Mouse (Mus musculus) regulatory T cell (primary cell): Measurements from ENCODE around the gene Rasgrp2.

Experiments
- in situ Hi-C: fragments of 300-600 bp; cut with MboI, MseI; formaldehyde crosslinking; loops from one replicate; pipeline ENCODE4 v1.15.1; 2025; ENCODE audit warnings: high pct_unique_total_duplicates

Rasgrp2 gene

DNA sequence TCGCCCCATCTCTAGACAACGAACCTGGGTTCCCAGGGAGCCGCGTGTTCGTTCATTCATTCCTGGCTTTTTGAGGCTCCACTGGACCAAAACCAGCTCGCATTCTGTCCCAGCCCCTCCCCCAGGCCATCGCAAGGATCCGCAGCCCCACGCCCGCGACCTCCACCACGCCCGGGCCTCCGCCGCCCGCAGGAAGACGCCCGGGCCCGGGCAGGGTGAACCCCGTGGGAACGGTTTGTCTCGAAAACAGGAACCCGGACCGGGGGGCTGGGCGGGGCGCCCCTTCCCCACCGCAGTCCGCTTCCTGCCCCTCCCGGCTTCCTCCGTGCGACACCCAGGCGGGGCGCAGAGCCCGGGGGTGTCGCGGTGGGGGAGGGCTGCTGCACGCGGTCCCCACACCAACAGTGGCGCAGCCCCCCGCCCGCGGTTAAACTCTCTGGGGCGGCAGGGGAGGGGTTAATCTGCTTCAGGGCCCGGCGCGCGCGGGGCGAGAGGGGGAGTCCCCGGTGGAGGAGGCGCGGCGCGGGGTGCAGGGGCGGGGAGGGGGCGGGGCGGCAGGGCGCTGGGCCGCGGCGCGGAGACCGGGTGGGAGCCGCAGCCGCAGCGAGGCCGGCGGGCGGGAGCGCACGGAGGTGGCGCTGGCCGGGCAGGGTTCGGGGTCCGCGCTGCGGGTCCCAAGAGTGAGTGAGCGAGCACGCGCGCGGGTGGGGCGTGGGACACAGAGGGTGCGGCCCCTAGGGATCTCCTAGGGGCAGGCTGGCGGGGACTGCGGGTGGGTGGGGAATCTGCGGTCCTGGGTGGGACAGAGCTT lies at the start of gene Rasgrp2:
Rasgrp2 (plus strand) TSS at position 56 of the 811 bp plus-strand sequence.
- in situ Hi-C loops, result no loop called here

DNA sequence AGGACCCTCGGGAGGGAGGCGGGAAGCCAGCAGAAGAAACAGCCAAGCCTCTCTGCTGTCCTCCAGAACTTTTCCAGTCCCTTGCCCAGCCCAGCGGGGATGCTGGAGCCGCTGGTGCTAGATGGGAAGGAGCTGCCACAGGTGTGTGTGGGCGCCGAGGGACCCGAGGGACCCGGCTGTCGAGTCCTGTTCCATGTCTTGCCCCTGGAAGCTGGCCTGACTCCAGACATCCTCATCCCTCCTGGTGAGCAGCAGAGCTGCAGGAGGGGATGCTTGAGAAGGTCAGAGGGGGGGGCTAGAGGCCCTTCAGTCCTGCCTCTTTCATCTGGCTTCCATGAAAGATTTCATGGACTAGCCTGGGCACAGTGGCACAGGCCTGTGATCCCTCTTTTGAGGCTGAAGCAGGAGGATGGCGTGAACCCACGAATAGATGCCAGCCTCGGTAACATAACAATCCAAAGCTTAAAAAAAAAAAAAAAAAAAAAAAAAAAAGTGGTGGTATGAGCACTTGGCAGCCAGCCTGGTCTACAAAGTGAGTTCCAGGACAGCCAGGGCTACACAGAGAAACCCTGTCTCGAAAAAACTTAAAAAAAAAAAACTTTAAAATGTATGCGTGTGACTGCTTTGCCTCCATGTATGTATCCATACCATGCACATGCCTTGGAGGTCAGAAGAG lies 47.6 kb upstream of the Rasgrp2 start:
- in situ Hi-C loops, result no loop called here

DNA sequence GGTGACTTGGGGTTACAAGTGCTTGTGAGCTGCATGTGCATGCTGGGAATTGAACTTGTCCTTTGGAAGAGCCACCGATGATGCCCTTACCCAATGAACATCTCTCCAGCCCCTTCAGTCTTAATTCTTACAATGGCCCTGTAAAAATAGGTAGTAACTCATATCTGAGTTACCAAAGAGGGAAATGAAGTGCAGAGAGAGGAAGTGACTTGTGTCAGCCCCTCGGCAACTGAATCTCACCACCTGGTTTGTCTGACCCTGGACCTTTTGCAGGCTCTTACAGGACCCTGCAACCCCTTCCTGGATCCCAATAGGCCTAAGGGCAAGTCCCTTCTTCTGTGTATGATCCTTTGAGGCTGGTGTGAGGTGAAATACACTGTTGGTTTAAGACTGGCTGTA lies 47.0 kb upstream of the Rasgrp2 start:
- in situ Hi-C loops, result no loop called here

DNA sequence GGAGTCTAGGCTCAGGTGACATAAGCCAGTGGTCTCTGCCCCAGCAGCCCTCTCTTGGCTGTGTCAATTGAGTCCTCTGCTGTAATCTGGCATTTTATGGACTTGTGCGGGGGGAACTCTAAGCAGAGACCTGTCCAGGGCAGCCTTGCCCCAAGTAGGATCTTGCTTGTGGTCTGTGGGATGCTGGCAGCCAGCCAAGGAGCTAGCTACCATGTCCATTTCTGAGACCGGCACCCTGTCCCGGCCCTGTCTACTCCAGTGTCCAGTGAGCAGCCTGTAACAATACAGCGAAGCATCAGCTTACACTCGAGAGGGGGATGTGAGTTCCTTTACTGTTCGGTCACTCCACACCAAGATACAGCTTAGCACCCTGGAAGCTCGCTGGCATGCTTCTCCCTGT lies 45.1 kb upstream of the Rasgrp2 start:
- in situ Hi-C loops, result no loop called here

DNA sequence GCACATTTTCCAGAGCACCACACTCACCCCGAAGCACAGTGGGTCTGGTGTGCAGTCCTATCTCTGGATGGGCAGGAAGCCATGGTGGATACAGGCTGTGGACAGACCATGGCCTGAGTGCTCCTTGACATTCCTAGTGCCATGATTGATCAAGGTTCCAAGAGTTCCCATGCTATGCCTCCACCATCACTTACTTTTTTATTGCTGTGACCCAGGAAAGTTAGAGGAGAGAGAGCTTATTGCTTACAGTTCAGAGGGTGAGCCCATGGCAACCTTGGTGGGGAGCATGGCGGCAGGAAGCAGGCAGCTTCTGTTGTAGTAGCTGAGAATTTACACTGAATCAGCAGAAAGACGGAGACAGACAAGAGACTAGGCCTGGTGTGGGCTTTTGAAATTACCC lies 37.8 kb upstream of the Rasgrp2 start:
- in situ Hi-C loops, result no loop called here

DNA sequence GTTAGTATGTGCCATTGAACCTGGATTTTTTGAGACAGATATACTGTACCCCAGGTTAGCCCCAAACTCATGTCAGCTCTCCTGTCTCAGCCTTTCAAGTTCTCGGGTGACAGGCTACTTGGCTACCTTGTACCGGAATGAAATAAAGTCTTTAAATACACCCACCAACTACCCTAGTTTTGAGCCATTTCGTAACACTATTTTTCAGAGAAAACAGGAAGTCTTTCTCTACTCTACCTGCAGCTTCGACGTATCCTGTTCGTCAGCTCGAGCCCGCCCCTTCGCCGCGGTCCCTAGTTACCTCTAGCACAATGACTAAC lies 36.1 kb upstream of the Rasgrp2 start:
- in situ Hi-C loops, result no loop called here

DNA sequence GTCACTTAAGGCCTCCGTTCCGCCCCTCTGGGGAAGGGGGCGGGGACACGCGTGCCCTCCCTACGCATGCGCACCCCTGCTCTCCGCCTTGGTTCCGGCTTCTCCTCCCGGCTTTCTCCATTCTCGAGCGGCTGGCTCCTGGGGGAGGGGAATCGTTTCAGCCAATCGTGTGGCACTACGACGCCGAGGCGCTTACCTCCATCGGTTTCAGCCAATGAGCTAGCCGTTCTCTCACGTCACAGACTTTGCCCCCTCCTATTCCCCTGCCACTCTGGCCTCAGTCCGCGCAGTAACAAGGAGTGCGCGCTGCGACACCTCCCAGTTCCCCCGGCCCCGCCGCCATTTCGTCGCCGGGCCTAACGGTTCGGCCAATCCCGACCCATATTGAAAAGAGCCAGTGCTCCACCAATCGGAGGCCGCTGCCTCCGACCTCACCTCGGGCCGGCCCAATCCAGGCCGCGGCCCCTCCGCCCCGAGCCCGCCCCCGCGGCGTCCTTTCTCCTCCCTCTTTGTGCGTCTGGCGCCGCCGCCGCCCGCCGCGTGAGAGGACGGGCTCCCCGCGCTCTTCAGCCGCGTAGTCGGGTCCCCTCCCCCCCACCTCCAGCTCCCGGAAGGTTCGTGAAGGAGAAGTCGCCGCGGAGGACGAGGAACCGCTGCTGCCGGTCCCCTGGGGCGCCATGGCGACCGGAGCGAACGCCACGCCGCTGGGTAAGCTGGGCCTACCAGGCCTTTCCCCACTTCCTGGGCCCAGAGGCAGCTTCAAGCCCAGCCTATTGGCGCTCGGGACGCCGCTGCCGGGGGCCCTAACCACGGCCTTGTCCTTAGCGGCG lies 35.5 kb upstream of the Rasgrp2 start, which contains the start of gene Sf1:
Sf1 (plus strand) TSS at position 280 of the 830 bp plus-strand sequence.
- in situ Hi-C loops, result no loop called here

DNA sequence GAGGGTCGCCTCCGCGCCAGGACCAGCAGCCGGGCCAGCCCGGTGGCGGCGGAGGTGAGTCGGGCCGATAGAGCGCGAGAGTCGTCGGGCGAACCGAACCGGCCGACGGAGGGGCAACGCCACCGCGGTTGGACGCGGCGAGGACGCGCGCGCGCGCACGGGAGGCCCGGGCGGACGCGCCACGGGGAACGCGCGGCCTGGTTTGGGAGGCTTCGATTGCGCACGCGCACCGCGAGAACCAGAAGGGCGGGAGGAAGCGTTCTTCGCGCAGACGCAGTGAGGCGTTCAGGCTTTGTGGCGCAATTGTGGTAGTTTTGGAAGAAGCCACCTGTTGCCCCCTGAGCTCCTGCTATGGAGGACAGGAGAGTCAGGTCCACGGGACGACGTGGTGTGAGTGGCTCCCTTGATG lies 34.8 kb upstream of the Rasgrp2 start:
- in situ Hi-C loops, result no loop called here

DNA sequence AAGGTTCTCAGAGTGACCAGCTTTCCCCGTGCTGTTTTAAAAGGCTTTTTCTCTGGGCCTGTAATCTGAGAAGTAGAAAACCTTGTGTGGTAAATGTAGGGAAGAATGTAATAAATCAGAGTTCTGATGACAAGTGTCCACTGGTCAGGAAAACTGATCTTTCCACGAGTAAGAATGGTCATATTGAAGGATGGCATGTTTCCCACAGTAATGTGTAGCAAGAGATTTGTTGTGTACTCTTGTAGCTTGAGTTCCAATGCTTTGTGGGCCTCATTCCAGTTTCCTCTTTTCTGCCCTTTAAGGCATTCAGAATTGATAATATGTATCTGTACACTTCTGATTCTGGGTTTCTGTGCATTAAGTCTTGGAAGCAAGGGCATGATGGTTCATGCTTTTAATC lies 34.3 kb upstream of the Rasgrp2 start:
- in situ Hi-C loops, result no loop called here

DNA sequence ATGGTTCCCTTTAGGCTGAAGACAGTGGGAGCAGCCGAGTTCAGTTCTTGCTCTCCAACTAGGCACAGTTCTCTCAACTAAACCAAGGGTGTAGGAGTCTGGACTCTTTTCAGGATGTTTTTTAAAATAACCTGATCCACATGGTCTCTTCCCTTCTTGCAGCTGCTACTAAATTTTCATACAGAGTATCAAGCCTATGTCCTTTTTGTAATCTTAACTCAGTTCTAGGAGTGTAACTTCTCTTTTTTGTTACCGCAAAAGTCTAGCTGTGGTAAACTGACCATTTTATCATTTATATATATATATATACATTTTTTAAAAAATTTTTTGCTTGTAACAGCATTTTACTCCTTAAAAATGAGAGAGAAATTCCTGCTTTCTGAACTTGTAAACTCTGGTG lies 29.0 kb upstream of the Rasgrp2 start:
- in situ Hi-C loops, result no loop called here

DNA sequence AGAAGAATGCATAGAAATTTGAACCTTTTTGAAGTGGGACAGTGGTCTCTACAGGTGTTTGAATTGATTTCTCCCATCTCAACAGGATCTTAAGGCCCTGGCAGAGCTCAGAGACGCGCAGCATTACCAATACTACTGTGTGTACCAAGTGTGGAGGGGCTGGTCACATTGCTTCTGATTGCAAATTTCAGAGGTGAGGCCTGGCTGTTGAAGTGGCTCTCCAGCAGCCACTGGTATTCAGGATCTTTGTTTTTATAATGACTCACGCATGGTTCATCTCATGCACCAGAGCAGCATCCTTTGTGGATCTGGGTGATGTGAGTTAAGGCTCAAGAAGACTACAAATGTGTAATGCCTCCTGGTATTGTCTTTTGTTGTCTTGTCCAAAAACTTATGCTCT lies 26.7 kb upstream of the Rasgrp2 start:
- in situ Hi-C loops, result no loop called here

DNA sequence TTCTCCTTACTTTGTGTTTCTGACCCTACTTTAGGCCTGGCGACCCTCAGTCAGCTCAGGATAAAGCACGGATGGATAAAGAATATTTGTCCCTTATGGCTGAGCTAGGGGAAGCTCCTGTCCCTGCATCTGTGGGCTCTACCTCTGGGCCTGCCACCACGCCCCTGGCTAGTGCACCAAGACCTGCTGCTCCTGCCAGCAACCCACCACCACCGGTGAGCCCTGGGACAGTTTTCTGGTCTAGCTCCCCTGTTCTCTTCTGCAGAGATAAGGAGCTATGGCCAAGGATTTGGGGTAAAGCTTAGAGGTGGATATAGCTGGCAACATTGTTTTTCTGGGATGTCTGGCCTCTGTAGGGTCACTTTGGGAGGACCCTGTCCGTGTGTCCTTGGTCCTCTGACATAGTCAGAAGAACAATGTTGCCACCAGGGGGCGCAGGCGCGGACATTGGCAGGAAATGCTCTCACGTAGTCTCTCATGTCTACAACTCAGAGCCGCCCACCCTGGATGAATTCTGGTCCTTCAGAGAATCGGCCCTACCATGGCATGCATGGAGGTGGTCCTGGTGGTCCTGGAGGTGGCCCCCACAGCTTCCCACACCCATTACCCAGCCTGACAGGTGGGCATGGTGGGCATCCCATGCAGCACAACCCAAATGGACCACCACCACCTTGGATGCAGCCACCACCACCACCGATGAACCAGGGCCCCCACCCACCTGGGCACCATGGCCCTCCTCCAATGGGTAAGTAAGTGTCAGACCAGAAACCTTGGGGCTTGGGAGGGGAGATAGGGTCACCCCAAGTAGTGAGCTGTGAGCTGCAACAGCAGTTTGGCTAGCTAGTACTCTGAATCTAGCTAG lies 25.4 kb upstream of the Rasgrp2 start:
- in situ Hi-C loops, result no loop called here

DNA sequence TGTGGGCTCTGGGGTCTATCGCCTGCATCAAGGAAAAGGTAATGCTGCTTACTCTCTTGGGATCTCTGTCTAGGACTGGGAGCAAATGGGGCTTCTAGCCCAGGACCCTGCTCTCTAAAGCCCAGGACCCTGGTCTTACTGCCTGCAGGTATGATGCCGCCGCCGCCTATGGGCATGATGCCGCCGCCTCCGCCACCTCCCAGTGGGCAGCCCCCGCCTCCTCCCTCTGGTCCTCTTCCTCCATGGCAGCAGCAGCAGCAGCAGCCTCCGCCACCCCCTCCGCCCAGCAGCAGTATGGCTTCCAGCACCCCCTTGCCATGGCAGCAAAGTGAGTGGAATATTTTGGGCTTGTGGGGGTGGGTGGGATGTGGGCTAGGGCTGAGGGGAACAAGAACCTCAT lies 24.6 kb upstream of the Rasgrp2 start:
- in situ Hi-C loops, result no loop called here

DNA sequence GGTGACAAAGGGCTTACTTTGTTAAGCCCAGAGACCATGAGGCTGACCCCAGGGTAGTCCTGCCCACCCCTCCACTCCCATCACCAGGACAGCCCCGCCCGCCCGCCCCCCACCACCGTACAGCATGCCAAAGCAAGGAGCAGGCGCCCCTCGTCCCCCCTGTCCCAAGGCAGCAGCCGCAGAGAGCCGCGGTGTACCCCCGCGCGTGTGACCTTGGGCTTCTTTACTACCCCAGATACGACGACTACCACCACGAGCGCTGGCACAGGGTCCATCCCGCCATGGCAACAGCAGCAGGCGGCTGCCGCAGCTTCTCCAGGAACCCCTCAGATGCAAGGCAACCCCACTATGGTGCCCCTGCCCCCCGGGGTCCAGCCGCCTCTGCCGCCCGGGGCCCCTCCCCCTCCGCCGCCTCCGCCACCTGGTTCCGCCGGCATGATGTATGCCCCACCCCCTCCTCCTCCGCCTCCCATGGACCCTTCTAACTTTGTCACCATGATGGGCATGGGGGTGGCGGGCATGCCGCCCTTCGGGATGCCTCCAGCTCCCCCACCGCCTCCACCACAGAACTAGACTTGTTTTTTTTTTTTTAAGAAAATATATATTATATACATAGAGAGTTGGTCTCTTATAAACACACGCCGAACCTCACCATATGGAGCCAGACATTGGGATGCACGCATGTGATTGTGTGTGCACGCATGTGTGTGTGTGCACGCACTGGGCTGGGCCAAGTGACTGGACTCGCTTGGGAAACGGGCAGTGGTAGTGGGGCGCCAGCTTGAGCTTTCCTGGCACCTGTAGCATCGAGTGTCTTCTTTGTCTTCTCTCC lies 23.5 kb upstream of the Rasgrp2 start:
- in situ Hi-C loops, result no loop called here

DNA sequence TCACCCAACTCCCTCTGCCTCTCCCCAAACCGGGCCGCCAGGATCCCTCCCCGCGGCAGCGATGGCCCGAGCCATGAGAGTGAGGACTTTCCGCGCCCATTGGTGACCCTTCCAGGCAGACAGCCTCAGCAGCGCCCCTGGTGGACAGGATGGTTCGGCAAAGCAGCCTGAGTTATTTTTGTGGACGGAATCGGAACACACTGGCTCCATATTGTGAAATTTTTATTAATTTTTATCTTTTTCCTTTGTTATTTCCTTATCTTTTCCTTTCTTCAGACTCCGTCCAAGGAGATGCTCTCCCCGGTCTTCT lies 22.9 kb upstream of the Rasgrp2 start:
- in situ Hi-C loops, result no loop called here

DNA sequence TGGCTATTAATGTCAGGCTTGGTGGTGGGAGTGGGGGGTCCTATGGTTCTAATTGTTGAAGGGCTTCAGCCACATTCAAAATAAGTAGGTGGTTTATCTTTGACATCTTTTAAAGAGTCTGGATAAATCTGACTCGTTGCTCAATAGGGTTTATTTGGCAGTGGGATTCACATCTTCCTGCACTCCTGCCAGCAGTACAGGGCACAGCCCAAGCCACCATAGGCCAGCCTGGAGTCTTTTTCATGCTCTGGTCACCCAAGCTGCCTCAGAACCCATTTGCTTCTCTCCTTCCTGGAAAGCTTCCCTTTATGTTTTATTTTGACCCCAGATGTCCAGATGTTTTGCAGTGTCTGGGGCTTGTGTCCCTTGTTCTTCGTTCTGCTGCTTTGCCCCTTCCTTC lies 22.5 kb upstream of the Rasgrp2 start:
- in situ Hi-C loops, result no loop called here

DNA sequence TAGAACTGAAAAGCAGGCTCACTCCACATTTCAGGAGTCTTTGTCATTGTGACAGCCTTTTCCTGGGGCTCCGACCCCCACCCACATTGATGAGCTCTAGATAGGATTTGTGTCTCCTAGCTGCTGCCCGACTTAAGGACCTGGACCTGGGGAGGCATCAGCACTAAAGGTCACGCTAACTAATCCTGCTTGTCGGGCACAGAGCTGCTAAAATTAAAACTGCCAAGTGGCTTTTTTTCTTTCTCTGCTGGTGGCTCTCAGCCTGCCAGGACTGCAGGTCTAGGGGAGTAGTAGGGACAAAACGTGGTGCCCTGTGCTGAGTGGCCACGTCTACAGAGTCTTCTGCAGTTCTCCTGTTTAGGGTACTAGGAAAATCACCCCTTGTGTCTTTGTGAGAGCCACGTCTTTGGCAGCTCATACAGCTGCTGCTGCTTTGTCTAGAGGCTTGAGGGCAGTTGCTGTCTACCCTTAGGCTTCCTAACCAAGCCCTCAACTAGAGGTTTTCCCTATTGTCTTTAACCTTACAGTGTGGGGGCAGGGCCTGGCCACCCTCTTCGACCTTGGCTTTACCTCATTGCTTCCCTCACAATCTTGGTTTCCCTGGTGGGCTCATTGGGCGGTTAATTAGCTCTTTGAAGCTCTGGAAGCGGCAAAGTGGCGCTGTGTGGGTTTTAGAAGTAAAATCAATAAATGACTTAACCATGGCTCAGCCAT lies 21.7 kb upstream of the Rasgrp2 start:
- in situ Hi-C loops, result no loop called here

DNA sequence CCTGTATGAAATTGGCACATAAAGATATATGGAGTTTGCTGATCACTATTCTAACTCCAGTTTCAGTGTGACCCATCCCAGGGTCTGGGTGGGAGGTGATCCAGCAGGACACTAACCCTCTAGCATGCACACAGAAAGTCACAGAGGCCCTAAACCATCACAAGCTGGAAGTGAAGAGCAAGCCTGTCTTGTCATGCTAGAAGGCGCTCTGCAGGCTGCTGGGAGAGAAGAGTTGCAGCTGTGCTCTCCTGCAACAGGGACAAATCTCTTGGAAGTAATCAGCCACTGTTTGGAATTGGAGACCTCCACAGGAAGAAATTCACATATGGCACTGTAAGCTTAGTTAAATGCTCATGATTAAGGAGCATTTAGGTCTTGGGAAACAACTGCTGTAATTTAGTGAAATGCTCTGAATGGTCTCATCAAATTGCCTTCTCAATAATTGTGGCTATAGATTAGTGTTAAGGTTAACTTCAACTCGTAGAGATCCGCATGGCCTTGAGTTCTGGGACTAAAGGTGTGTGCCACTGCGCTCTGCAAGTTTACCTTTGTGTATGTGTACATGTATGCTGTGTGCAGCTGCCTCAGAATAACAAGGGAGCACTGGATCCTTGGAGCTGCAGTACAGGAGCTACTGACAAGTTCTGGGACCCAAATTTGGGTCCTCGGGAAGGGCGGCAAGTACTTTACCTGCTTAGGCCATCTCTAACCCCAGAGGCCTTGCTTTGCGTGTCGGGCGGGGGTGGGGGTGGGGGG lies 18.6 kb upstream of the Rasgrp2 start:
- in situ Hi-C loops, result no loop called here

DNA sequence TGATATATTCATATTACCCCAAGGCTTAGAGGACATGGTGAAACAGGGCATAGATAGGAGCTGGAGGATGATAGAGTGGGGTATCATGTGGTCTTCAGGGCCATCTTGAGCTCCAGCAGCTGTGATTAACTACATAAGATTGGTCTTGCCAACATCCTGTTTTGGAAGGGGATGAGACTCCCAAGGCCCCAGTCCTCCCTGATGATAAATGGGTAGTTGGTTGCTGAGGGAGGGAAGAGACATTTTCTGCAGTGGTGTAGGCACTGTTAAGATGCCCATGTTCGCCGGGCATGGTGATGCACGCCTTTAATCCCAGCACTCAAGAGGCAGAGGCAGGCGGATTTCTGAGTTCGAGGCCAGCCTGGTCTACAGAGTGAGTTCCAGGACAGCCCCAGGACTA lies 17.9 kb upstream of the Rasgrp2 start:
- in situ Hi-C loops, result no loop called here
